Mouse (Mus musculus) spleen, adult 2 months (tissue): ENCODE measurements at regions not wholly inside any gene's neighbourhood (a gene's known extent, or its start where the extent isn't known, plus 50 kb on each side); places are given as distances from the start of the nearest gene placed in this dataset.

ENCODE experiments used
- CTCF ChIP-seq: fragments of 200-500 bp; IDR thresholded peaks from 2 replicates; pipeline ENCODE4 v1.5.1; 2011; ENCODE audit warnings: mild to moderate bottlenecking, inconsistent platforms; ENCODE audit not compliant: insufficient read depth, insufficient read length, insufficient replicate concordance; ENCODE audit errors: extremely low read depth
- POLR2A ChIP-seq: fragments of 200-500 bp; IDR thresholded peaks from 2 replicates; pipeline ENCODE4 v1.6.1; 2011; ENCODE audit warnings: low read depth, low read length, inconsistent platforms

- TF ChIP-seq CTCF (no peak), POLR2A (no peak)
Observed at GRCm38 (mm10) chr6:143359320-143360032, 192.5 kb downstream of the Etnk1 start.
